Mouse (Mus musculus) olfactory bulb, adult 2 months (tissue): ENCODE results near the gene Cpeb1. TPM values are rescaled to one million over a fixed set of nuclear protein-coding genes. Genes with fewer than 3 reads are reported as not detected.

ENCODE experiments used
- H3K27ac ChIP-seq: fragments of 200-500 bp; 2 replicates; pipeline ENCODE4 v1.5.1; 2012; ENCODE audit warnings: low read depth, low read length; ENCODE audit not compliant: insufficient read depth
- H3K4me1 ChIP-seq: fragments of 200-500 bp; 2 replicates; pipeline ENCODE4 v1.6.1; 2012; ENCODE audit warnings: low read length; ENCODE audit not compliant: control insufficient read depth, insufficient read depth
- H3K4me3 ChIP-seq: fragments of 200-500 bp; 2 replicates; pipeline ENCODE4 v1.5.1; 2012; ENCODE audit warnings: mild to moderate bottlenecking, low read depth, low read length, moderate library complexity; ENCODE audit not compliant: insufficient read depth
- CTCF ChIP-seq: fragments of 200-500 bp; IDR thresholded peaks from 2 replicates; pipeline ENCODE4 v1.5.1; 2012; ENCODE audit warnings: low read depth, mild to moderate bottlenecking, low read length, moderate library complexity; ENCODE audit not compliant: insufficient read depth
- POLR2A ChIP-seq: fragments of 200-500 bp; IDR thresholded peaks from 2 replicates; pipeline ENCODE4 v1.6.1; 2012; ENCODE audit warnings: mild to moderate bottlenecking, low read depth, low read length, moderate library complexity; ENCODE audit not compliant: insufficient read depth
- WGBS: fragments of 180-500 bp; shearing (Covaris S2); methylation state at CpG from one replicate; pipeline ENCODE4 v1.1.7; 2018; 5-methylcytosine and 5-hydroxymethylcytosine counted together
- polyA plus RNA-seq: library from polyadenylated mRNA; stranded (reverse); fragments of >200 nt; gene quantifications from 2 replicates; pipeline ENCODE4 v1.2.4, GENCODE M21; 2012; ENCODE audit warnings: low replicate concordance; ENCODE audit not compliant: missing spikeins, insufficient read depth, insufficient read length

Cpeb1 gene
- polyA plus RNA-seq, 1 experiment = not detected

- Histone ChIP-seq H3K4me1 (no peaks in the 10 kb centered on the region), H3K4me3 (no peak overlapping the region), H3K27ac (no peak overlapping the region)
- WGBS = 63% methylated on average over 2 of the region's 2 CpGs
- TF ChIP-seq POLR2A (no peak), CTCF (no peak)
These were observed 56.3 kb downstream of the Cpeb1 start for GRCm38 (mm10) chr7:81398957-81399356.

DNA sequence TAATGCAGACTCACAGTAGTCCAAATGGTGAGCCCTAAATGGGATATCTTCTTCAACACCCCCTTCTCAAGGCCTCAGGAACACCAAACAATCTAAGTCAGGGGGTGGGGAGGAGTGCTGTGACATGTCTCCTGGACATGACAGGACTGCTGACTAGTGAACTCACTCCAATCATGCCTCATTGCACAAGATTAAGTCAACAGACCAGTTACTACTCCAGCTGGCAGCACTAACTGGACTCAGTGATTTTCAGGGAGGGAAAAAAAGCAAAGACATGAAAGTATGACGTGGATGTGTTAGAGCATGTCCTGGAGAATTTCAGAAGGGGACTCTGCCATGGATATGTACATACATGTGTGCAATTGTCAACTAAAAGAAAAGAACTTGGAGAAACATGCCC lies 75.9 kb downstream of the Cpeb1 start:
- TF ChIP-seq CTCF (no peak), POLR2A (no peak)
- no peak overlapping the region for H3K4me3 ChIP-seq
- no peak overlapping the region for H3K27ac ChIP-seq
- WGBS = 81% methylated on average over 1 of the region's 1 CpGs
- H3K4me1 ChIP-seq = no peaks in the 10 kb centered on the region

- Histone ChIP-seq H3K4me3 (peak overlapping the region; percentile 32), H3K27ac (peak overlapping the region; percentile 55), H3K4me1 (peaks cover 11% of the 10 kb centered on the region)
- WGBS = 3% methylated on average over 13 of the region's 13 CpGs
- no peak for TF ChIP-seq CTCF
- no peak for TF ChIP-seq POLR2A
These were observed 82.8 kb downstream of the Cpeb1 start for GRCm38 (mm10) chr7:81372337-81372920.

DNA sequence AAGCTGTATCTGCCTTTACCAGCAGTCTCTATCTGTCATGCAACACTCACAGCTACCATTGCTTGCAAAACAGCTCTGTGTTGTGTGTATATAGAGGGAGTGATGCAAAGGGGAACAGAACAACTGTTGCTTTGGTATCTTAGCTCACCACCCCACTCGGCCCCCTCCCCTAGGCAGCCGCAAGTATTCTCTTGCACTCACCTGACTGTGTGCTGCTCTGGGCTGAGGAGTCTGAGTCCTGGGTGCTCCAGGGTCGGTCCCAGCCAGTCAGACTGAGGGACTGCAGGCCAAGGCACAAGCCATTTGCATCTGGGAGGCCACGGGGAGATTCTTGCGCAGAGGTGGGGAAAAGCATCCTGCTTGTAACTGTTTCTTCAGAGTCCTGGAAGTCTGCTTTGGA lies 83.5 kb downstream of the Cpeb1 start:
- WGBS = 34% methylated on average over 5 of the region's 5 CpGs
- H3K27ac ChIP-seq = peak overlapping the region; percentile 55
- TF ChIP-seq CTCF (no peak), POLR2A (no peak)
- H3K4me1 ChIP-seq = peaks cover 11% of the 10 kb centered on the region
- peak overlapping the region; percentile 32 for H3K4me3 ChIP-seq

DNA sequence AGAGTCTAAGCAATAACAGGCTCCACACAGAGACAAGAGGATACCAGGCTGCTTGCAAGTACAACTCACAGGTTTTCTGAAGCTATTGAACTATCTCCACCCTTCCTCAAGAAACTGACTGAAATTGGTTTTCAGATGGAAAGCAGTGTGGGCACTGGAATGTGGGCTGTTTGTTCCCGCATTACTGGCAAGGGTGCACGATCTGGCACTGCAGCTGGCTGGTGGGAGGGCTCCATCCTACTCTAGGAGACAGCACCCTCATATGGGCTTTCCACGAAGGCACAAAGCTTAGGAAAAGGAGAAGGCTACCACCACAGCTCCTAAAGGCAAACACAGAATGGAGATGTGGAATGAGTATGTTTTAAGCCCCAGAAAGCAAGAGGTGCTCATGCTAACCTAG lies 85.5 kb downstream of the Cpeb1 start:
- 0 out of 2 replicates have a peak overlapping the region, but pooled peaks have one; percentile 5 for H3K27ac ChIP-seq
- peaks cover 11% of the 10 kb centered on the region for H3K4me1 ChIP-seq
- WGBS = 22% methylated on average over 3 of the region's 3 CpGs
- no peak overlapping the region for H3K4me3 ChIP-seq
- TF ChIP-seq POLR2A = no peak
- TF ChIP-seq CTCF = no peak

GRCm38 (mm10) chr7:81367946-81368345 lies 87.3 kb downstream of the Cpeb1 start:
- Histone ChIP-seq H3K4me3 (no peak overlapping the region), H3K27ac (no peak overlapping the region)
- WGBS = 63% methylated on average over 3 of the region's 3 CpGs

GRCm38 (mm10) chr7:81356975-81357374 lies 98.3 kb downstream of the Cpeb1 start:
- WGBS = 87% methylated on average over 7 of the region's 7 CpGs
- Histone ChIP-seq H3K4me3 (no peak overlapping the region), H3K27ac (no peak overlapping the region), H3K4me1 (no peaks in the 10 kb centered on the region)
- no peak for TF ChIP-seq CTCF
- no peak for TF ChIP-seq POLR2A

More at GRCm38 (mm10) chr7:81367946-81368345, 87.3 kb downstream of the Cpeb1 start:
- H3K4me1 ChIP-seq = peaks cover 8% of the 10 kb centered on the region
- TF ChIP-seq CTCF (no peak), POLR2A (no peak)

DNA sequence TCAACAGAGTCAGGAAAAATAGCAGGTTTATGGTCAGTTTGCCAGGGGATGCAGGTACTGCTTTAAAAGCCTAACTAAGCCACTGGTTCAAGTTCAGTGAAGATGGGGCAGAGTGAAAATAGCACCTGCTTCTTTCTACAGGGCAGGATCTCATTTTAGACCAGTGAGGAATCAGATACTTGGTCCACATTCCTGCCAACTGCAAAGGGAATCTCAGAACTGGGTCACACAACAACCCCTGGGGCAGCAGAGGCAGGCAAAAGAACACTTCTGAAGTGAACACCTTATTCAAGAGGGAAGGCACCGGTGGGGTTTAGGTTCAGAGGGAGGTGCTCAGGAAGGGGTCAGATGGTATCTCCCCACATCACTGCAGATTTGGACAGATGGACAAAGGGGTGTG lies 98.9 kb downstream of the Cpeb1 start:
- no peaks in the 10 kb centered on the region for H3K4me1 ChIP-seq
- WGBS = 85% methylated on average over 1 of the region's 1 CpGs
- H3K27ac ChIP-seq = no peak overlapping the region
- no peak overlapping the region for H3K4me3 ChIP-seq
- TF ChIP-seq CTCF (no peak), POLR2A (no peak)

DNA sequence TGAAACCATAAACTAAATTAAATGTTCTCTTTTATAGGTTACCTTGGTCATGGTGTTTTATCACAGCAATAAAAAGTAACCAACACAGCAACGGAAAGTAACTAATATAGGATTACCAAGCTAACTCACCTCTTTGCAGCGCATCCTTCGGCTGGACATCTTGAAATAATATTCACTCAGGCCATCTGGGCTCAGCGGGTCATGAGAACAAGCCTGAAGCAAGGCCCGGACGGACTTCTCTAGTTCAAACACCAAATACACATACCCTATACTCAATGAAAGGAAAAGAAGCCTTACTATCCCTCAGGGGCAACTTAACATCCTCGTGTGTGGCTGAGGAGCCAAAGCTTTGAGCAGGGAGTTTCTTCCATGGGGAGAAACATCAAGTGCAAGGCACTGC lies 99.5 kb downstream of the Cpeb1 start:
- Histone ChIP-seq H3K4me1 (no peaks in the 10 kb centered on the region), H3K27ac (no peak overlapping the region), H3K4me3 (no peak overlapping the region)
- WGBS = 88% methylated on average over 7 of the region's 7 CpGs
- TF ChIP-seq POLR2A (no peak), CTCF (no peak)

DNA sequence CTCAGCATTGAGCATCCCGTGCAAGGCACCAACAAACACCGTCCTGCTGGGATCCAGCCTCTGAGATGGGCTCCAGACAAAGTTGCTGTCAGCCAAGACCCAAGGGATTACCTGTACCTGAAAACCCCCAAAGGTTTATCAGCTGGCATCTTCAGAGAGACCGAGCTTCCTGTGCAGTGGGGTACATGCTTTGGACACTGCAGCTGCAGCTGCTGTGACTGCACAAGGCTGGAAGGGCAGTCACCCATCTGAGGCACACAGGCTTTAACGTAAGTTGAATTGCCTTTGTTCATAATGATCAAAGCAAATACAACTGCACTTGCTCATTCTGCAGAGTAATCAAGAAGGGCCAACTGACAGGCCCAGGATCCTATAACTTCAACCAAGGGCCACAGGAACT lies 103.4 kb downstream of the Cpeb1 start:
- WGBS = 88% methylated on average over 4 of the region's 4 CpGs

DNA sequence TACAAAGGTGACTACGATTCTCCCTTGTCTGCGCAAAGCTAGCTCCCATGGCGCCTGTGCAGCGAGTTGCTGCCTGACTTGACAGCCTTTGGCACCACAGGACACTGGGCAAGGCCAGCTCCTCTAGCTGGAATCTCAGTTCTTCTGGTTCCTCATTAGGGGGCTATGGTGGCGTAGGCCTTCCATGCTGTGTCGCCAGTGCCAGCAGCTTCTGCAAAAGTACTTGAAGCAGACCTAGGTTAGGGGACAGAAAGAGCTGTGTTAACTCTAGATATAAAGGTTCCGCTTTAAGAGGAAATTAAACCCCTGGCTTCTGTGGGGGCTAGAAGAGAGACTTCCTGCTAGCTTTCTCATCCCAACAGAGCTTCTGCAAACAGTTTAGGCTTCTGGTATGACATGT lies 107.1 kb downstream of the Cpeb1 start:
- 58% methylated on average over 7 of the region's 7 CpGs for WGBS
- TF ChIP-seq CTCF = no peak
- no peak for TF ChIP-seq POLR2A
- no peak overlapping the region for H3K4me3 ChIP-seq
- peaks cover 9% of the 10 kb centered on the region for H3K4me1 ChIP-seq
- H3K27ac ChIP-seq = no peak overlapping the region

More for the DNA sequence above, 103.4 kb downstream of the Cpeb1 start:
- no peak overlapping the region for H3K27ac ChIP-seq
- H3K4me1 ChIP-seq = no peaks in the 10 kb centered on the region
- TF ChIP-seq POLR2A (no peak), CTCF (no peak)
- no peak overlapping the region for H3K4me3 ChIP-seq
